Mouse (Mus musculus): ENCODE data around the gene Cisd2.

Gene Cisd2

GRCm38 (mm10) chr3:135423608-135424212, at the start of gene Cisd2:
Cisd2 (minus strand) TSS chr3:135423925.
- DNase-seq (ENCODE audit: low read depth) = no peak

GRCm38 (mm10) chr3:135470823-135471222, 47.1 kb upstream of the Cisd2 start:
- no peak for DNase-seq (ENCODE audit: low read depth)

- peak; percentile 76 for DNase-seq (ENCODE audit: low read depth)
These were observed 46.2 kb upstream of the Cisd2 start for GRCm38 (mm10) chr3:135469974-135470373.

- no peak for DNase-seq (ENCODE audit: low read depth)
These were observed 45.4 kb upstream of the Cisd2 start for GRCm38 (mm10) chr3:135469146-135469545.

- no peak for DNase-seq (ENCODE audit: low read depth)
These were observed 44.7 kb upstream of the Cisd2 start for GRCm38 (mm10) chr3:135468402-135468801.

- no peak for DNase-seq (ENCODE audit: low read depth)
These were observed 35.3 kb upstream of the Cisd2 start for GRCm38 (mm10) chr3:135458981-135459380.

GRCm38 (mm10) chr3:135444930-135445329, 21.2 kb upstream of the Cisd2 start:
- DNase-seq (ENCODE audit: low read depth) = no peak

- no peak for DNase-seq (ENCODE audit: low read depth)
These were observed 16.9 kb upstream of the Cisd2 start for GRCm38 (mm10) chr3:135440621-135441020.

- DNase-seq (ENCODE audit: low read depth) = peak; percentile 69
These were observed 16.5 kb upstream of the Cisd2 start for GRCm38 (mm10) chr3:135440221-135440620.

GRCm38 (mm10) chr3:135439651-135440050, 15.9 kb upstream of the Cisd2 start:
- no peak for DNase-seq (ENCODE audit: low read depth)

GRCm38 (mm10) chr3:135438913-135439531, 15.3 kb upstream of the Cisd2 start:
- DNase-seq (ENCODE audit: low read depth) = peak; percentile 47

GRCm38 (mm10) chr3:135438531-135438912, 14.8 kb upstream of the Cisd2 start:
- peak; percentile 43 for DNase-seq (ENCODE audit: low read depth)

GRCm38 (mm10) chr3:135437758-135438495, 14.2 kb upstream of the Cisd2 start, which contains the start of gene Ube2d3:
Ube2d3 (plus strand) TSS chr3:135438149.
- DNase-seq (ENCODE audit: low read depth) = peak; percentile 97

- DNase-seq (ENCODE audit: low read depth) = no peak
These were observed 13.3 kb upstream of the Cisd2 start for GRCm38 (mm10) chr3:135436901-135437616.

GRCm38 (mm10) chr3:135422856-135423607, 693 bp downstream of the Cisd2 start:
- DNase-seq (ENCODE audit: low read depth) = peak; percentile 61

- DNase-seq (ENCODE audit: low read depth) = no peak
These were observed 1.4 kb downstream of the Cisd2 start for GRCm38 (mm10) chr3:135422232-135422855.

GRCm38 (mm10) chr3:135421310-135421594, 2.5 kb downstream of the Cisd2 start:
- DNase-seq (ENCODE audit: low read depth) = no peak

GRCm38 (mm10) chr3:135420542-135421309, 3.0 kb downstream of the Cisd2 start:
- DNase-seq (ENCODE audit: low read depth) = no peak

- DNase-seq (ENCODE audit: low read depth) = no peak
These were observed 5.9 kb downstream of the Cisd2 start for GRCm38 (mm10) chr3:135417799-135418198.

GRCm38 (mm10) chr3:135417245-135417644, 6.5 kb downstream of the Cisd2 start:
- DNase-seq (ENCODE audit: low read depth) = no peak

GRCm38 (mm10) chr3:135411824-135412223, 11.9 kb downstream of the Cisd2 start:
- DNase-seq (ENCODE audit: low read depth) = no peak
